Mouse (Mus musculus) C2C12 (cell line): ENCODE measurements around the gene Wdr17. TPM values are rescaled to one million over a fixed set of nuclear protein-coding genes. Genes with fewer than 3 reads are reported as not detected.

Experiments used
- H3K27me3 ChIP-seq: one replicate; pipeline ENCODE4 v1.6.1; 2011; ENCODE audit not compliant: control insufficient read depth, insufficient read depth, insufficient read length
- H3K36me3 ChIP-seq: one replicate; pipeline ENCODE4 v1.6.1; 2011; ENCODE audit not compliant: control insufficient read depth, insufficient read depth
- H3K4me3 ChIP-seq: one replicate; pipeline ENCODE4 v1.5.1; 2011; ENCODE audit warnings: mild to moderate bottlenecking, control low read depth; ENCODE audit not compliant: poor library complexity, insufficient read depth, severe bottlenecking
- H3K79me2 ChIP-seq: one replicate; pipeline ENCODE4 v1.6.1; 2011; ENCODE audit not compliant: control insufficient read depth, insufficient read depth
- H3K79me3 ChIP-seq: one replicate; pipeline ENCODE4 v1.6.1; 2011; ENCODE audit warnings: low read depth, control low read depth
- H3ac ChIP-seq: one replicate; pipeline ENCODE3; 2011; ENCODE audit warnings: low read depth; ENCODE audit not compliant: control insufficient read depth, insufficient read length
- CEBPB ChIP-seq: IDR thresholded peaks from one replicate; pipeline ENCODE4 v1.6.1; 2011; ENCODE audit warnings: low read depth, mild to moderate bottlenecking, control low read depth, moderate library complexity
- CTCF ChIP-seq: IDR thresholded peaks from one replicate; pipeline ENCODE4 v1.5.1; 2011; ENCODE audit not compliant: control insufficient read depth, insufficient read depth, insufficient read length
- FOSL1 ChIP-seq: IDR thresholded peaks from one replicate; pipeline ENCODE4 v1.8.0; 2011; ENCODE audit warnings: mild to moderate bottlenecking, low read length; ENCODE audit not compliant: poor library complexity, insufficient read depth, severe bottlenecking
- MAX ChIP-seq: IDR thresholded peaks from one replicate; pipeline ENCODE4 v1.6.1; 2011; ENCODE audit warnings: mild to moderate bottlenecking, control low read depth
- MYOD1 ChIP-seq: IDR thresholded peaks from one replicate; pipeline ENCODE4 v1.6.1; 2011; ENCODE audit warnings: low read depth; ENCODE audit not compliant: control insufficient read depth, insufficient read length
- MYOG ChIP-seq: IDR thresholded peaks from one replicate; pipeline ENCODE4 v1.6.1; 2011; ENCODE audit not compliant: control insufficient read depth, insufficient read length; ENCODE audit errors: extremely low read depth
- USF1 ChIP-seq: IDR thresholded peaks from one replicate; pipeline ENCODE4 v1.6.1; 2011; ENCODE audit warnings: low read depth, mild to moderate bottlenecking, control low read depth, moderate library complexity
- polyA plus RNA-seq: library from polyadenylated mRNA; unstranded; fragments of >200 nt; fragmentation: generic; extraction: Trizol; gene quantifications from one replicate; pipeline ENCODE4 v1.2.1, GENCODE M21; 2012; ENCODE audit warnings: missing spikeins

Gene Wdr17
- polyA plus RNA-seq, 1 experiment = not detected

DNA sequence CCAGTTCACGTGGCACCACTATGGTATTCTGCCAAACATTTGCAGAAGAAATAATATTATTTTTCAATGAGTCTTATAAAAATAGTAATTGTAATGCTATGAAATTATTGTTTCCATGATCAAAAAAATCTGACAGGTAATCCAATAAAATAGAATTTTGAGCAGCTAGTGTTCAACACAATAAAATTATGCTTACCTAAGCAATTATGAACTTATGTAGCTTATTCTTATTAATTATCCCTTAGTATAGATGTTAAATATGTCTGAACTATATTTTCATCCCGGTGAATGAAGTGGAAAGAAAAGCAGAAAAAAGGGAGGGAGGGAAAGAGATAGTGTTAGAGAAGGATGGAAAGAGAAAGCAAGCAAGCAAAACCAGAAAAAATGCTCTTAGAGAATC lies 12.5 kb upstream of the Wdr17 start:
- no peak overlapping the region for H3ac ChIP-seq
- no peak for TF ChIP-seq MYOD1
- TF ChIP-seq MAX = no peak
- no peak for TF ChIP-seq CEBPB
- no peak overlapping the region for H3K4me3 ChIP-seq
- H3K79me3 ChIP-seq = no peaks in the 10 kb centered on the region
- H3K36me3 ChIP-seq = no peaks in the 10 kb centered on the region
- H3K27me3 ChIP-seq = no peaks in the 10 kb centered on the region
- no peaks in the 10 kb centered on the region for H3K79me2 ChIP-seq

DNA sequence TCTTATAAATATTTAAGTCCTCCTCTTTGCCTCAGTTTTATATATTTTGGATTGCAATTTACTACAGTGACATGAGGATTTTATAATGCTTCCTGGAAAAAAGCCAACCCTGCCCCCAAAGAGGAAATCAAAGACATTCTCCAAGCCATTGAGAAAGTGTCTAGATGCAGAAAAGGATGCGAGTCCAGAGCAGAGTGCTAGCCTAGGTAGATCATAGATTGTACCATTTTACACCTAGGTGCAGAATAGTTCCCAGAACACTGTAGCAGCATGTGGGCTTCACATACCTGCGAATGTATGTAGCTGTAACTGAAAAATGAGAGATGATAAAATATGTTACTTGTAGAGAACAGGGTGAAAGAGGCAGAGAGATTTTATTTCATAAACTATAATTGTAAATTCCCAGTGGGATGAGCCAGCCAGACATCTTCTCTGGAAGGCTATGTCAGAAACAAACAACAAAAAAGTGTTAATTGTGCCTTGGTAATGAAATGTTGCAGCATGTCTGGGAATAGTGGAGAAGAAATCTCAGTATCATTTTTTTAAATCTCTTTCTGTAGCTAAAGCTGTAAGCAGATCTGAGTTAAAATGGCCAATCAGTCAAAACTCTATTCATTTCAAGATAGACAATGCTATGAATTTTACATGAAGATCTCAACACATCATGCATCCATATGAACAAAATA lies 7.8 kb upstream of the Wdr17 start:
- no peaks in the 10 kb centered on the region for H3K27me3 ChIP-seq
- no peaks in the 10 kb centered on the region for H3K36me3 ChIP-seq
- H3ac ChIP-seq = no peak overlapping the region
- H3K79me3 ChIP-seq = no peaks in the 10 kb centered on the region
- no peaks in the 10 kb centered on the region for H3K79me2 ChIP-seq
- H3K4me3 ChIP-seq = no peak overlapping the region
- TF ChIP-seq MAX = no peak
- no peak for TF ChIP-seq USF1
- TF ChIP-seq MYOG = no peak
- no peak for TF ChIP-seq CEBPB
- no peak for TF ChIP-seq CTCF
- no peak for TF ChIP-seq MYOD1
- no peak for TF ChIP-seq FOSL1

DNA sequence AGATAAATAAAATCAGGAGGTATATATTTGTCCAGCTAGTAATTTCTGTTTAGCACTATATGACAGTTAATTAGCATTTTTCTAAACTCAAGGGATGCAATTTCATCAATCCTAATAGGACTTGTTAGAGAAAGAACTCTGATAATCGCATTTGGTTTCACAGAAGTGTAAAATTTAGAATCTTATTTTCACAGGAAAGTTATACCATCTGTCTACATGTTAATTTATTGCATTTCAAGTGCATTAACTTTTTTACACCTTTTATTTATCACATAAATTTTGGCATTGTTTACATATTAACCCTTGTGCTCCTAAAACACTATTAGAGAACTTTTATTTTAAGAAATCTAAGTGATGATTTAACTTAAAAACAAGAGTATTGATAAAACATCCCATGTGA lies 7.2 kb upstream of the Wdr17 start:
- TF ChIP-seq FOSL1 (no peak), CEBPB (no peak), MAX (no peak), MYOD1 (no peak), USF1 (no peak), CTCF (no peak), MYOG (no peak)

DNA sequence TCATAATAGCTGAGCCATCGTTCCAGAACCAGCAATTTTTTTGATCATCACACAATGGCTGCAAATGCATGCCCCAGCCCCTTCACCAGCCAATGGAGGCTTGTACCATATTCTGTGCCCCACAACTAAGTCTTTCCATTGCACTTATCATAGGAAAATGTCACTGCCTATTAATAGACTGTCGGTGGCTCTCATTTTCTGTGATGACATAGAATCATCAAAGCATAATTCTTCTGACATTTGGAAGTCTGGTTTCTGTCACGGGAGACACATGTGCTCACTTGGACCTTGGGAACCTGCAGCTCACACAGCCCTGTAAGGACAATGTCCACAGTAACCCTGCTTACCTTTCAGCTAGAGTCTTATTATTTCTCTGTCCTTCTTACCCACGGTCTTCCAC lies 424 bp downstream of the Wdr17 start:
- no peaks in the 10 kb centered on the region for H3K27me3 ChIP-seq
- no peaks in the 10 kb centered on the region for H3K36me3 ChIP-seq
- no peaks in the 10 kb centered on the region for H3K79me3 ChIP-seq
- H3ac ChIP-seq = no peak overlapping the region
- H3K79me2 ChIP-seq = no peaks in the 10 kb centered on the region
- TF ChIP-seq USF1 (no peak), MAX (no peak), FOSL1 (no peak), CEBPB (no peak), CTCF (no peak), MYOD1 (no peak), MYOG (no peak)
- H3K4me3 ChIP-seq = no peak overlapping the region

More for the DNA sequence above, 7.2 kb upstream of the Wdr17 start:
- no peak overlapping the region for H3K4me3 ChIP-seq
- no peaks in the 10 kb centered on the region for H3K79me3 ChIP-seq
- no peaks in the 10 kb centered on the region for H3K27me3 ChIP-seq
- no peaks in the 10 kb centered on the region for H3K79me2 ChIP-seq
- no peaks in the 10 kb centered on the region for H3K36me3 ChIP-seq
- no peak overlapping the region for H3ac ChIP-seq

DNA sequence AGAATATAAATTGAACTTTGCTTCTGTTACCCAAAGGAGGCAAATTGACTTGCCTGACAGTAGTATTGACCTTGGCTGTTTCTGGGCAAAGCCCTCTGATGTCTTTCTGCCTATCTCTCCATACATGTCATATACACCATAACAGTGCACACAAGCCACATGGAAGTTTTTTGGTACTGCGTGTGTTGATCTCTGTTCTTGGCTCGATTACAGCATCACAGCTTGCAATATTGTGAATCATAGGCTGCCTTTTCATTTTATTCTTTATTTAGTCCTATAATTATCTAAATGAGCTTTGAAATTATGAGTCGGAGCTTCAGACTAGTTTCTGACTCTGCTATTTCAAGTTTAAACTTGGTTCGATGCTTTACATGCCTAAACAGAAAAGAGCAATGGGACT lies 10.5 kb downstream of the Wdr17 start:
- Histone ChIP-seq H3K36me3 (no peaks in the 10 kb centered on the region), H3K27me3 (no peaks in the 10 kb centered on the region), H3ac (no peak overlapping the region), H3K79me2 (no peaks in the 10 kb centered on the region), H3K4me3 (no peak overlapping the region), H3K79me3 (no peaks in the 10 kb centered on the region)
- TF ChIP-seq MYOG (no peak), CEBPB (no peak), CTCF (no peak), MAX (no peak), FOSL1 (no peak), USF1 (no peak), MYOD1 (no peak)

DNA sequence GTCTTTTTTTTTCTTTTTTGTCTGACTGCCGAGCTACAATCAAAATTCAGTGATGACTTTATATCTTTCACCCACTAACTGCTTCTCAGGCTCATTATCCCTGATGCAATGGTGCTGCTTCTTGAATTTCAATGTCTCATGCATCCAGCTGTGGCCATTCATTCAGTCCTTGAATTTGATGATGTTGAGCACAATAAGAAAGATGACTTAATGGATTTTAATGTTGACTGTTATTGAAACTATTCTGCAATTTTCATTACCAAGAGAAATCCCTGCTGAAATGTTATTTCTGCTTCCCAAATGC lies 22.3 kb downstream of the Wdr17 start:
- Histone ChIP-seq H3K36me3 (no peaks in the 10 kb centered on the region), H3K4me3 (no peak overlapping the region), H3K79me2 (no peaks in the 10 kb centered on the region), H3K79me3 (no peaks in the 10 kb centered on the region), H3ac (no peak overlapping the region), H3K27me3 (no peaks in the 10 kb centered on the region)
- TF ChIP-seq USF1 (no peak), MYOD1 (no peak), MAX (no peak), MYOG (no peak), FOSL1 (no peak), CEBPB (no peak), CTCF (no peak)
